Mouse (Mus musculus) lung, embryonic 14.5 days (tissue): Measurements from ENCODE around the gene Msrb3. TPM values are rescaled to one million over a fixed set of nuclear protein-coding genes. Genes with fewer than 3 reads are reported as not detected.

Experiments
- ATAC-seq: fragments of 200-750 bp; cut with Nextera tagmentation; 2 replicates; pipeline ENCODE4 v1.8.0; 2017; ENCODE audit warnings: mild to moderate bottlenecking, moderate TSS enrichment, moderate library complexity; ENCODE audit not compliant: insufficient read depth
- DNase-seq: peaks from one replicate; pipeline ENCODE4 v3.0.0-alpha.2; 2015
- H3K27ac ChIP-seq: fragments of 300-500 bp; sonication (generic); 2 replicates; pipeline ENCODE4 v1.5.1; 2014; ENCODE audit warnings: low read depth, mild to moderate bottlenecking, moderate library complexity
- H3K27me3 ChIP-seq: fragments of 300-500 bp; sonication (generic); 2 replicates; pipeline ENCODE4 v1.6.1; 2014; ENCODE audit warnings: low read length, control low read depth; ENCODE audit not compliant: insufficient read depth
- H3K36me3 ChIP-seq: fragments of 300-500 bp; sonication (generic); 2 replicates; pipeline ENCODE4 v1.6.1; 2014; ENCODE audit warnings: control low read depth; ENCODE audit not compliant: insufficient read depth
- H3K4me1 ChIP-seq: fragments of 300-500 bp; sonication (generic); 2 replicates; pipeline ENCODE4 v1.6.1; 2014; ENCODE audit warnings: antibody characterized with exemption, control low read depth; ENCODE audit not compliant: insufficient read depth
- H3K4me2 ChIP-seq: fragments of 300-500 bp; sonication (generic); 2 replicates; pipeline ENCODE4 v1.6.1; 2014; ENCODE audit warnings: mild to moderate bottlenecking
- H3K4me3 ChIP-seq: fragments of 300-500 bp; sonication (generic); 2 replicates; pipeline ENCODE4 v1.5.1; 2014; ENCODE audit warnings: low read depth, low read length
- H3K9ac ChIP-seq: fragments of 300-500 bp; sonication (generic); 2 replicates; pipeline ENCODE4 v1.6.1; 2014
- H3K9me3 ChIP-seq: fragments of 300-500 bp; sonication (generic); 2 replicates; pipeline ENCODE4 v1.6.1; 2016; ENCODE audit warnings: low read depth, low read length, control low read depth
- CTCF ChIP-seq: IDR thresholded peaks from 2 replicates; pipeline ENCODE4 v1.5.1; 2016; ENCODE audit warnings: antibody characterized with exemption, low read depth
- WGBS: fragments of 180-500 bp; shearing (Covaris S2); extraction: QIAGEN DNeasy Blood & Tissue Kit; methylation state at CpG from one replicate; pipeline ENCODE4 v1.1.7; 2014; 5-methylcytosine and 5-hydroxymethylcytosine counted together
- polyA plus RNA-seq: library from polyadenylated mRNA; unstranded; fragments of >200 nt; fragmentation: Nextera tagmentation; extraction: Ambion mirVana; gene quantifications from 2 replicates; pipeline ENCODE4 v1.2.1, GENCODE M21; 2014

Gene Msrb3
- polyA plus RNA-seq, 1 experiment from 2014 or later, result 13.0 TPM

- Histone ChIP-seq H3K4me2 (no peak overlapping the region), H3K4me1 (0 out of 2 replicates have a peak, but pooled peaks cover 3% of the 10 kb centered on the region), H3K9me3 (no peaks in the 10 kb centered on the region), H3K4me3 (no peak overlapping the region), H3K27ac (peak overlapping the region; percentile 74; the same call in 1 of the 2 replicates), H3K36me3 (no peaks in the 10 kb centered on the region), H3K9ac (no peak overlapping the region), H3K27me3 (no peaks in the 10 kb centered on the region)
- 62% methylated on average over 7 of the region's 7 CpGs for WGBS
- ATAC-seq, result peak; percentile 32; the same call in 1 of the 2 replicates
- TF ChIP-seq CTCF, result no peak
- DNase-seq, result no peak
These were observed 15.4 kb upstream of the Msrb3 start for GRCm38 (mm10) chr10:120914286-120914685.

GRCm38 (mm10) chr10:120913796-120914195 is 14.9 kb upstream of the Msrb3 start:
- WGBS, result 35% methylated on average over 7 of the region's 7 CpGs
- no peak for TF ChIP-seq CTCF
- ATAC-seq (no peak), DNase-seq (peak; percentile 62)
- Histone ChIP-seq H3K27me3 (no peaks in the 10 kb centered on the region), H3K9me3 (no peaks in the 10 kb centered on the region), H3K27ac (no peak overlapping the region), H3K4me3 (no peak overlapping the region), H3K36me3 (no peaks in the 10 kb centered on the region), H3K9ac (no peak overlapping the region), H3K4me1 (0 out of 2 replicates have a peak, but pooled peaks cover 3% of the 10 kb centered on the region), H3K4me2 (no peak overlapping the region)

GRCm38 (mm10) chr10:120911971-120912370 is 13.1 kb upstream of the Msrb3 start:
- DNase-seq, result no peak

DNA sequence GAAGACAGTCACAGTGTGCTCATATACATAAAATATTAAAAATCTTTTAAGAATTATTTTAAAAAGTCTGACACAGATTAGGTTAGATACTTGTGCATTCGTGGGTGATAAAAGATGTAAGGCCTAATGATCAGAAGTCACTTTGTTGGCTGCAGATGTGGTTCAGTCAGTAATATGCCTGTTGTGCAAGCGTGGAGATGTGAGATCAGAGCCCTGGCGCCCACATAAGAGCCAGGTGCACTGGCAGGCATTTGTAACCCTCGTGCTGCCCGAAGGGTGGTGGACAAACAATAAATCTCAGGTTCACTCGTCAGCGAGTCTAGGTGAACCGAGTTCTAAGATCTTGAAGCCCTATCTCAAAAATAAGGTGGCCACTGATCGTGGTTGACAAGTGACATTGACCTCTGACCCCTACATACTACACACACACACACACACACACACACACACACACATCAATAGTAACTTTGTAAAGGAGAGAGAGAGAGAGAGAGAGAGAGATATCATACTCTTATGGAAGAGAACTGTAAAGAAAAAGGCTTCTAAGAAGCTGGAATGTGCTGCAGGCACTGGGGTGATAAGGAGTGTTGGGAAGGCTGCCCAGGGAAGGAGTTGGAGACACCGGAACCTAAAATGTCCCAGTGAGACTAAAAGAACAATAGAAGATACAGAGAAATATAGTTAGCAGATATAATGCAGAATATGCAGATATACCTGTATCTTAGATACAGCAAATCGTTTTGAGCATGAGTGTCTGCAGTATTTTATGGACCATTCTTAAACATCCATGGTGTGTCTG is 10.1 kb upstream of the Msrb3 start:
- no peak for DNase-seq
- Histone ChIP-seq H3K27ac (no peak overlapping the region), H3K27me3 (no peaks in the 10 kb centered on the region), H3K36me3 (no peaks in the 10 kb centered on the region), H3K9ac (no peak overlapping the region), H3K4me3 (no peak overlapping the region), H3K4me2 (no peak overlapping the region), H3K9me3 (no peaks in the 10 kb centered on the region), H3K4me1 (no peaks in the 10 kb centered on the region)
- ATAC-seq, result no peak
- TF ChIP-seq CTCF, result no peak
- 67% methylated on average over 11 of the region's 11 CpGs for WGBS

More at GRCm38 (mm10) chr10:120911971-120912370, 13.1 kb upstream of the Msrb3 start:
- Histone ChIP-seq H3K4me3 (no peak overlapping the region), H3K9ac (no peak overlapping the region), H3K27me3 (no peaks in the 10 kb centered on the region), H3K9me3 (no peaks in the 10 kb centered on the region), H3K4me2 (no peak overlapping the region), H3K36me3 (no peaks in the 10 kb centered on the region), H3K4me1 (0 out of 2 replicates have a peak, but pooled peaks cover 3% of the 10 kb centered on the region), H3K27ac (no peak overlapping the region)
- TF ChIP-seq CTCF, result peak; percentile 38
- 73% methylated on average over 4 of the region's 4 CpGs for WGBS
- ATAC-seq, result no peak

GRCm38 (mm10) chr10:120904676-120905075 is 5.8 kb upstream of the Msrb3 start:
- WGBS, result 89% methylated on average over 10 of the region's 10 CpGs
- no peak overlapping the region for H3K9ac ChIP-seq

DNA sequence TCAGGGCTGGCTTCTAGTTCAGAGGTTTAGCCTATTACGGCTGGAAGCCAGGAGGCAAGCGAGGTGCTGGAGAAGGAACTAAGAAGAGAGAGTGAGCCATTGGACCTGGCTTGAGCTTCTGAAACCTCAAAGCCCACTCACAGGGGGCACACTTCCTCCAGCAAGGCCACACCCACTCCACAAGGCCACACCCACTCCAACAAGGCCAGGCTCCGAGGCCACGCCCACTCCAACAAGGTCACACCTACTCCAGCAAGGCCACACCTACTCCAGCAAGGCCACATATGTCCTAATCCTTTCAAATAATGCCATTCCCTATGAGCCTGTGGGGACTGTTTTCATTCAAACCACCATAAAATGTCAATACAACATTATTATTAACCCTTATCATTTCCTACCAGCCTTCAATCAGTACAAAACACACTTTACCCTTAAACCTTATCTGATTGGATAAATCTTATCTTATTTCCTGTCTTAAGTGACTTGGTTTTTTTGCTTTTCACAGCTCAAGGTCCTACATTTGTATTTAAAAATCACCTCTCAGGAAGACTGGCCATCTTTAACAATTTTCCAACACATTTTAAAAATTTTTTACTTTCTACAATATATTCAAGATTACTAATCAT is 5.1 kb upstream of the Msrb3 start:
- no peak for TF ChIP-seq CTCF
- H3K4me2 ChIP-seq, result no peak overlapping the region
- no peak overlapping the region for H3K27ac ChIP-seq
- H3K4me3 ChIP-seq, result no peak overlapping the region
- peaks cover 3% of the 10 kb centered on the region; the same call in 1 of the 2 replicates for H3K4me1 ChIP-seq
- ATAC-seq (no peak), DNase-seq (no peak)
- H3K27me3 ChIP-seq, result no peaks in the 10 kb centered on the region
- H3K9ac ChIP-seq, result no peak overlapping the region
- 74% methylated on average over 4 of the region's 4 CpGs for WGBS
- no peaks in the 10 kb centered on the region for H3K9me3 ChIP-seq
- no peaks in the 10 kb centered on the region for H3K36me3 ChIP-seq

More at GRCm38 (mm10) chr10:120904676-120905075, 5.8 kb upstream of the Msrb3 start:
- DNase-seq (no peak), ATAC-seq (no peak)
- H3K4me2 ChIP-seq, result no peak overlapping the region
- H3K4me1 ChIP-seq, result peaks cover 3% of the 10 kb centered on the region; the same call in 1 of the 2 replicates
- H3K36me3 ChIP-seq, result no peaks in the 10 kb centered on the region
- no peaks in the 10 kb centered on the region for H3K9me3 ChIP-seq
- no peak overlapping the region for H3K4me3 ChIP-seq
- no peak overlapping the region for H3K27ac ChIP-seq
- H3K27me3 ChIP-seq, result no peaks in the 10 kb centered on the region
- no peak for TF ChIP-seq CTCF

DNA sequence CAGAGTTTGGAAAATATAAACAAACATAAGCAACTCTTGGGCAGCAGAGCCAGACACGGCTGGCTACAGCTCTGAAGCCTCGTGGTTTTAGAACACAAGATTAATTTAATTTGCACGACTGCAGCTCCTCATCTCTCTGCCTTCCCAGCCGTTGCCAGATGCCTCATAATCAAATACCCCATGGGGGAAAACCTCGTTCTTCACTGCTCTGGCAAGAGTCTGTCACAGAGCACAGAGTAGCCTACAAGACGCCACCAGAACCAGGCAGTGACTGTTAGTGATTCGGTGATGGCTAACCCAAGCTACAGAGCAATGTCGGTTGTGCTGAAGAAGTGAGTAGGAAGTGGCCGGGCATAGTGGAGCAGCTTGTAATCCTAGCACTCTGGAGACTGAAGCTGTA is 2.8 kb upstream of the Msrb3 start:
- no peak for TF ChIP-seq CTCF
- WGBS, result 43% methylated on average over 9 of the region's 9 CpGs
- ATAC-seq, result peak; percentile 10
- Histone ChIP-seq H3K9ac (no peak overlapping the region), H3K9me3 (no peaks in the 10 kb centered on the region), H3K4me1 (peaks cover 7% of the 10 kb centered on the region), H3K4me2 (no peak overlapping the region), H3K36me3 (no peaks in the 10 kb centered on the region), H3K27me3 (no peaks in the 10 kb centered on the region), H3K4me3 (no peak overlapping the region), H3K27ac (no peak overlapping the region)
- peak; percentile 80 for DNase-seq
